Mouse (Mus musculus) G1E (cell line): ENCODE data around the gene Foxm1. TPM values are rescaled to one million over a fixed set of nuclear protein-coding genes. Genes with fewer than 3 reads are reported as not detected.

Experiments used
- ATAC-seq: 2 replicates; pipeline ENCODE4 v1.8.0; 2016; ENCODE audit warnings: mild to moderate bottlenecking; ENCODE audit not compliant: insufficient number of reproducible peaks, poor library complexity, low FRiP score, severe bottlenecking; ENCODE audit errors: extremely low read depth
- DNase-seq: peaks from one replicate; pipeline ENCODE4 v3.0.0; 2012; ENCODE audit warnings: low spot score
- H3K27me3 ChIP-seq: 2 replicates; pipeline ENCODE4 v1.6.1; 2012; ENCODE audit warnings: mild to moderate bottlenecking, low read length, inconsistent platforms; ENCODE audit not compliant: insufficient read depth
- H3K36me3 ChIP-seq: replicated peaks from 2 replicates; pipeline ENCODE3; 2012; ENCODE audit warnings: mild to moderate bottlenecking, inconsistent platforms
- H3K4me1 ChIP-seq: 2 replicates; pipeline ENCODE4 v1.6.1; 2012; ENCODE audit warnings: low read depth, low read length, inconsistent platforms, mixed read lengths; ENCODE audit not compliant: insufficient read depth
- H3K4me3 ChIP-seq: 2 replicates; pipeline ENCODE4 v1.5.1; 2012; ENCODE audit warnings: low read depth, mild to moderate bottlenecking, inconsistent platforms, low read length, moderate library complexity, mixed read lengths
- H3K9me3 ChIP-seq: replicated peaks from 2 replicates; pipeline ENCODE4 v1.6.1; 2012; ENCODE audit warnings: inconsistent platforms
- CTCF ChIP-seq: IDR thresholded peaks from 2 replicates; pipeline ENCODE4 v1.5.1; 2012; ENCODE audit warnings: low read depth, low read length, inconsistent platforms, mixed read lengths
- GATA1 ChIP-seq: IDR thresholded peaks from 2 replicates; pipeline ENCODE4 v1.6.1; 2012; ENCODE audit warnings: borderline replicate concordance, low read length, inconsistent platforms, mixed read lengths
- GATA2 ChIP-seq: IDR thresholded peaks from 2 replicates; pipeline ENCODE4 v1.6.1; 2012; ENCODE audit warnings: low read depth, low read length, inconsistent platforms, borderline replicate concordance
- POLR2AphosphoS5 ChIP-seq: IDR thresholded peaks from 2 replicates; pipeline ENCODE4 v1.6.1; 2012; ENCODE audit warnings: low read depth, low read length, inconsistent platforms; ENCODE audit not compliant: insufficient replicate concordance
- TAL1 ChIP-seq: conservative IDR thresholded peaks from 2 replicates; pipeline ENCODE4 v1.6.1; 2012; ENCODE audit warnings: low read depth, low read length, inconsistent platforms, mixed read lengths
- polyA plus RNA-seq: library from polyadenylated mRNA; stranded (reverse); fragments of >175 nt; gene quantifications from 2 replicates; pipeline ENCODE4 v1.2.3, GENCODE M21; 2012
- total RNA-seq, 2 experiments: library from RNA; stranded (forward) in 1 of 2; stranded (reverse) in 1 of 2; fragments of 200-1000 nt in 1 of 2; fragments of >200 nt in 1 of 2; fragmentation: Nextera tagmentation in 1 of 2; gene quantifications; 2 replicates each; pipeline ENCODE4 v1.2.3; 2014 to 2017

Gene Foxm1
- total RNA-seq (2014; fragmentation: Nextera tagmentation) (82.2 and 121 TPM in 2 replicates), total RNA-seq (2017) (18.9 and 21.4 TPM in 2 replicates), polyA plus RNA-seq (72.3 and 76.3 TPM in 2 replicates)

- Histone ChIP-seq H3K36me3 (peaks cover 68% of the 10 kb centered on the region), H3K4me1 (peaks cover 45% of the 10 kb centered on the region), H3K4me3 (peak within 1 kb of the TSS; percentile 94), H3K27me3 (no peaks in the 10 kb centered on the region), H3K9me3 (no peaks in the 10 kb centered on the region)
- DNase-seq (peak; percentile 87), ATAC-seq (peak; percentile 58)
- TF ChIP-seq GATA2 (no peak), CTCF (no peak), TAL1 (no peak), POLR2AphosphoS5 (no peak), GATA1 (no peak)
Measured at GRCm38 (mm10) chr6:128362381-128363006, at the start of gene Foxm1, which contains the start of gene Rhno1. Foxm1 (plus strand) TSS chr6:128362967. Rhno1 (minus strand) TSS chr6:128362911.

- Histone ChIP-seq H3K9me3 (no peaks in the 10 kb centered on the region), H3K4me1 (no peaks in the 10 kb centered on the region; the same call in 1 of the 2 replicates), H3K4me3 (no peak overlapping the region), H3K36me3 (no peaks in the 10 kb centered on the region), H3K27me3 (no peaks in the 10 kb centered on the region)
- TF ChIP-seq CTCF (no peak), GATA2 (no peak), POLR2AphosphoS5 (no peak), GATA1 (no peak), TAL1 (no peak)
- DNase-seq (no peak), ATAC-seq (no peak)
Measured at GRCm38 (mm10) chr6:128314796-128315195, 48.0 kb upstream of the Foxm1 start.

GRCm38 (mm10) chr6:128315597-128315996 is 47.2 kb upstream of the Foxm1 start:
- Histone ChIP-seq H3K4me3 (no peak overlapping the region), H3K9me3 (no peaks in the 10 kb centered on the region), H3K36me3 (no peaks in the 10 kb centered on the region), H3K27me3 (no peaks in the 10 kb centered on the region), H3K4me1 (no peaks in the 10 kb centered on the region; the same call in 1 of the 2 replicates)
- ATAC-seq (no peak), DNase-seq (no peak)
- TF ChIP-seq CTCF = no peak
- TF ChIP-seq POLR2AphosphoS5 = no peak

- Histone ChIP-seq H3K9me3 (peaks cover 3% of the 10 kb centered on the region), H3K36me3 (peaks cover 24% of the 10 kb centered on the region), H3K4me1 (no peaks in the 10 kb centered on the region; the same call in 1 of the 2 replicates), H3K27me3 (no peaks in the 10 kb centered on the region), H3K4me3 (no peak overlapping the region)
- TF ChIP-seq TAL1 (no peak), GATA1 (no peak), GATA2 (no peak), POLR2AphosphoS5 (no peak), CTCF (peak; percentile 56)
- peak; percentile 8 for DNase-seq
- peak; percentile 79 for ATAC-seq
Measured at GRCm38 (mm10) chr6:128318317-128318716, 44.5 kb upstream of the Foxm1 start.

- Histone ChIP-seq H3K4me1 (peaks cover 4% of the 10 kb centered on the region), H3K9me3 (no peaks in the 10 kb centered on the region), H3K36me3 (peaks cover 56% of the 10 kb centered on the region), H3K4me3 (no peak overlapping the region), H3K27me3 (no peaks in the 10 kb centered on the region)
- TF ChIP-seq POLR2AphosphoS5 (no peak), GATA2 (no peak), CTCF (peak; percentile 47; the same call in 1 of the 2 replicates), GATA1 (no peak), TAL1 (no peak)
- peak; percentile 30 for DNase-seq
- peak; percentile 74 for ATAC-seq
Measured at GRCm38 (mm10) chr6:128334397-128335124, 28.2 kb upstream of the Foxm1 start.

GRCm38 (mm10) chr6:128337467-128337866 is 25.3 kb upstream of the Foxm1 start:
- peaks cover 59% of the 10 kb centered on the region for H3K36me3 ChIP-seq
- no peaks in the 10 kb centered on the region for H3K9me3 ChIP-seq
- ATAC-seq (no peak), DNase-seq (no peak)
- H3K4me1 ChIP-seq = peaks cover 8% of the 10 kb centered on the region
- no peak for TF ChIP-seq POLR2AphosphoS5
- no peak for TF ChIP-seq GATA2
- no peak for TF ChIP-seq CTCF
- no peak for TF ChIP-seq TAL1
- no peak for TF ChIP-seq GATA1
- no peaks in the 10 kb centered on the region for H3K27me3 ChIP-seq
- no peak overlapping the region for H3K4me3 ChIP-seq

GRCm38 (mm10) chr6:128338876-128339275 is 23.9 kb upstream of the Foxm1 start:
- peaks cover 8% of the 10 kb centered on the region for H3K4me1 ChIP-seq
- TF ChIP-seq TAL1 (no peak), POLR2AphosphoS5 (no peak), GATA1 (no peak), CTCF (no peak), GATA2 (no peak)
- H3K27me3 ChIP-seq = no peaks in the 10 kb centered on the region

More at GRCm38 (mm10) chr6:128338876-128339275, 23.9 kb upstream of the Foxm1 start:
- no peak for DNase-seq
- ATAC-seq = no peak
- Histone ChIP-seq H3K9me3 (no peaks in the 10 kb centered on the region), H3K4me3 (no peak overlapping the region), H3K36me3 (peaks cover 55% of the 10 kb centered on the region)
